Mouse (Mus musculus): ENCODE results near the gene Sirt2.

DNA sequence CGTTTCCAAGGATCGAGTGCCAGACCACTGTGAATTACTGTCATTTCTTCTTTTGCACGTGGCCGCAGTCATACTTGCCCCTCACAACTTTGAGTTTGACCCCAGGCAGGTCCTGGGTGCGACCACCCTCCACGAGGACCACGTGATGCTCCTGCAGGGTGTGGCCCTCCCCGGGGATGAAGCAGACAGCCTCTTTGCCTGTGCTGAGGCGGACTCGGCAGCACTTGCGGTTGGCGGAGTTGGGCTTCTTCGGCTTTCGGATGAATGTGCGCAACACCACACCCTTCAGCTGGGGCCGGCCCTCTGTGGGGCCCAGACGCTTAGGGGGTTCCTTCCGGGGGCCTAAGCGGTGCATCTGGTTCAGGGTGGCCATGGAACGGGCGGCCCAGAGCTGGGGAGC, 26.7 kb upstream of the Sirt2 start:
- TF ChIP-seq POLR2AphosphoS5 (IDR thresholded peaks at IDR 0.05; ENCODE audit: borderline replicate concordance, low read depth, low read length): no peak
- TF ChIP-seq CTCF (IDR thresholded peaks at IDR 0.05 in 2 of 3, conservative IDR thresholded peaks at IDR 0.05 in 1 of 3; ENCODE audit: control insufficient read depth in 1 of 3, insufficient read depth in 1 of 3, low read depth in 2 of 3, low read length in 3 of 3, poor library complexity in 1 of 3, severe bottlenecking in 1 of 3): no peak
- no peak for TF ChIP-seq SMC3 (IDR thresholded peaks at IDR 0.05; ENCODE audit: low read depth, low read length)
- TF ChIP-seq ZMIZ1 (IDR thresholded peaks at IDR 0.05; ENCODE audit: low read depth, low read length): no peak
- TF ChIP-seq POLR2A (IDR thresholded peaks at IDR 0.05; ENCODE audit: control insufficient read depth in 1 of 2, insufficient read depth in 1 of 2, low read depth in 1 of 2, low read length in 2 of 2, poor library complexity in 1 of 2): no peak
- no peak for TF ChIP-seq MAZ (IDR thresholded peaks at IDR 0.05; ENCODE audit: low read depth, low read length)
- TF ChIP-seq EP300 (IDR thresholded peaks at IDR 0.05; ENCODE audit: low read depth in 1 of 2, low read length in 2 of 2): no peak
- TF ChIP-seq ELF1 (IDR thresholded peaks at IDR 0.05; ENCODE audit: low read depth, low read length): no peak
- TF ChIP-seq GATA1 (IDR thresholded peaks at IDR 0.05; ENCODE audit: low read depth, low read length): no peak
- TF ChIP-seq TCF12 (IDR thresholded peaks at IDR 0.05; ENCODE audit: low read depth, low read length): no peak
- TF ChIP-seq SIN3A (IDR thresholded peaks at IDR 0.05; ENCODE audit: low read length): no peak
- TF ChIP-seq MYB (IDR thresholded peaks at IDR 0.05; ENCODE audit: low read depth, low read length): no peak
- TF ChIP-seq MYC (IDR thresholded peaks at IDR 0.05; ENCODE audit: low read depth, low read length): no peak

All from MEL (cell line).